16 mouse cellular contexts compared by ENCODE assay signal in the genomic region with DNA sequence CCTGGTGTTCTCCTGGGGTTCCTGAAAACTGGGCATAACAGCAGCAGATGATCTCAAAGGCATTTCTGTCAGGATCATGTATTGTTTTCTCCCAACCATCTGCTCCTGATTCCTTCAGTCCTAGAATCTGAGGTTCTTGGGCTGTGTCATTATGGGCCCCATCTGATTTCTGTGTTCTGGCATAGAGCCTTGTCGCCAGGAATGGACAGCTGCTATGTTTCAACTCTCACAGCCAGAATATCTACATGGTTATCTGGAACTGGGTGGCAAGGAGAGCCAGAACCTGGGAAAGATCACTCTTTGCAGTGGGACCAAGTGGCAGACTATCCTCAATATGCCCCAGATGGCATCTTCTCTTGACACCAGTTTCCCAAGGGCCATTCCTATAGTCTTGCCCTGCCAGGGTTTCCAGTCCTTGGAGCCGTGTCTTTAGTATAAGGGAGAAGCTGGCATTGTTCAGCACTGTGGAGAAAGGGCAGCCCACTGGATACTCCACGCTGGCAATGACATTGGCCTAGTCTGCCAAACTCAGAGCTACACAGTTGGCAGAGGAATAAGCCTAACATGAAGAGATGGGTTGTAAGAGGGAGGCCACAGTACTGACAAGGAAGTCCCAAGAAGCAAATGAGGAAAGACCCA. TPM values are rescaled to one million over a fixed set of nuclear protein-coding genes. Genes with fewer than 3 reads are reported as not detected.
DNase-seq lines count a peak whose midpoint lies in the region; ATAC-seq and TF ChIP-seq lines count a peak whose summit lies in the region.
"Had no signal": no experiment of that assay in that cellular context is flagged by ENCODE, and none has a peak within 500 bp of the region (broad histone marks: within the 10 kb centered on the region; RNA-seq: fewer than 3 reads in every experiment).

No protein-coding gene starts in this region.

- H3K36me3 ChIP-seq in intestine, embryonic 15.5 days, result peaks cover 29% of the 10 kb centered on the region
- H3K36me3 ChIP-seq in intestine, postnatal 0 days (ENCODE audit: control insufficient read depth, insufficient read depth), result peaks cover 41% of the 10 kb centered on the region
- H3K36me3 ChIP-seq in neural tube, embryonic 15.5 days, result peaks cover 53% of the 10 kb centered on the region

- no peak for ATAC-seq in intestine, embryonic 15.5 days
- no peak for ATAC-seq in intestine, postnatal 0 days
- no peak for ATAC-seq in neural tube, embryonic 15.5 days (ENCODE audit: low FRiP score)

- H3K27me3 ChIP-seq in intestine, embryonic 15.5 days (replicated peaks), result no peaks in the 10 kb centered on the region
- H3K27me3 ChIP-seq in intestine, postnatal 0 days (replicated peaks; ENCODE audit: control insufficient read depth, insufficient read depth, low read length), result no peaks in the 10 kb centered on the region
- no peaks in the 10 kb centered on the region for H3K27me3 ChIP-seq in cerebellum, adult 2 months (ENCODE audit: control insufficient read depth, insufficient read depth, low read length)
- no peaks in the 10 kb centered on the region for H3K27me3 ChIP-seq in neural tube, embryonic 15.5 days (replicated peaks)
- H3K27me3 ChIP-seq: hindbrain, embryonic 15.5 days; limb, embryonic 15.5 days had no signal

- peak; percentile 35 for DNase-seq in adrenal gland, postnatal 25 days
- peak; percentile 45 to 67 for DNase-seq in cerebellum, adult 2 months
- DNase-seq in heart, postnatal 36 days, result peak; percentile 45 to 64
- no peak for DNase-seq in frontal cortex, adult 2 months (ENCODE audit: extremely low spot score in 1 of 2, low spot score in 1 of 2)
- no peak for DNase-seq in ovary, adult 18-20 months (ENCODE audit: low spot score)
- DNase-seq: spleen, adult 18-20 months; thymus, adult 18-20 months had no signal

- no peak overlapping the region for H3K9ac ChIP-seq in intestine, embryonic 15.5 days
- H3K9ac ChIP-seq in intestine, postnatal 0 days (ENCODE audit: low read depth, low read length), result no peak overlapping the region
- H3K9ac ChIP-seq in neural tube, embryonic 15.5 days (replicated peaks), result no peak overlapping the region
- H3K9ac ChIP-seq: hindbrain, embryonic 15.5 days; limb, embryonic 15.5 days had no signal

- 0 out of 2 replicates have a peak, but pooled peaks cover 2% of the 10 kb centered on the region for H3K4me1 ChIP-seq in intestine, embryonic 15.5 days (replicated peaks)
- H3K4me1 ChIP-seq in intestine, postnatal 0 days (replicated peaks; ENCODE audit: control insufficient read depth, insufficient read depth, low read length), result no peaks in the 10 kb centered on the region
- peaks cover 2% of the 10 kb centered on the region; the same call in 1 of the 2 replicates for H3K4me1 ChIP-seq in cerebellum, adult 2 months (ENCODE audit: control insufficient read depth, insufficient read depth, low read length)
- H3K4me1 ChIP-seq in neural tube, embryonic 15.5 days, result no peaks in the 10 kb centered on the region
- H3K4me1 ChIP-seq: hindbrain, embryonic 15.5 days; limb, embryonic 15.5 days had no signal

- H3K9me3 ChIP-seq in intestine, embryonic 15.5 days, result no peaks in the 10 kb centered on the region
- H3K9me3 ChIP-seq in intestine, postnatal 0 days (ENCODE audit: control insufficient read depth), result no peaks in the 10 kb centered on the region
- peaks cover 7% of the 10 kb centered on the region for H3K9me3 ChIP-seq in neural tube, embryonic 15.5 days (replicated peaks)
- H3K9me3 ChIP-seq: limb, embryonic 15.5 days had no signal

- H3K4me2 ChIP-seq in intestine, embryonic 15.5 days (replicated peaks), result no peak overlapping the region
- no peak overlapping the region for H3K4me2 ChIP-seq in intestine, postnatal 0 days (replicated peaks; ENCODE audit: low read depth)
- H3K4me2 ChIP-seq in neural tube, embryonic 15.5 days, result no peak overlapping the region
- H3K4me2 ChIP-seq: hindbrain, embryonic 15.5 days; limb, embryonic 15.5 days; midbrain, embryonic 11.5 days had no signal

- TF ChIP-seq POLR2A in cerebellum, adult 2 months (IDR thresholded peaks at IDR 0.05; ENCODE audit: borderline replicate concordance, insufficient read depth, low read length), result no peak

- intact Hi-C loops in heart, postnatal 36 days (cut with DNase I), result no loop called here

- WGBS in intestine, embryonic 15.5 days, result 90% methylated on average over 3 of the region's 3 CpGs
- WGBS in intestine, postnatal 0 days, result 77% methylated on average over 3 of the region's 3 CpGs
- WGBS in cerebellum, adult 2 months, result 14% methylated on average over 3 of the region's 3 CpGs
- 92% methylated on average over 3 of the region's 3 CpGs for WGBS in neural tube, embryonic 15.5 days

- no peak for TF ChIP-seq CTCF in intestine, postnatal 0 days (IDR thresholded peaks at IDR 0.05; ENCODE audit: low read depth)
- no peak for TF ChIP-seq CTCF in cerebellum, adult 2 months (IDR thresholded peaks at IDR 0.05; ENCODE audit: borderline replicate concordance, insufficient read depth, low read depth, low read length)

- 0 out of 2 replicates have a peak overlapping the region, but pooled peaks have one; percentile 13 for H3K27ac ChIP-seq in intestine, embryonic 15.5 days
- no peak overlapping the region; the same call in 1 of the 2 replicates for H3K27ac ChIP-seq in intestine, postnatal 0 days (ENCODE audit: low read depth, low read length)
- peak overlapping the region; percentile 54 for H3K27ac ChIP-seq in cerebellum, adult 2 months (ENCODE audit: insufficient read depth, low read length)
- H3K27ac ChIP-seq in neural tube, embryonic 15.5 days (replicated peaks), result no peak overlapping the region
- H3K27ac ChIP-seq: hindbrain, embryonic 15.5 days; limb, embryonic 15.5 days had no signal

- no peak overlapping the region for H3K4me3 ChIP-seq in intestine, embryonic 15.5 days (replicated peaks)
- H3K4me3 ChIP-seq in intestine, postnatal 0 days (ENCODE audit: low read depth, low read length), result no peak overlapping the region
- no peak overlapping the region for H3K4me3 ChIP-seq in cerebellum, adult 2 months (replicated peaks; ENCODE audit: insufficient read depth, low read depth, low read length)
- no peak overlapping the region for H3K4me3 ChIP-seq in neural tube, embryonic 15.5 days (replicated peaks)
- H3K4me3 ChIP-seq: hindbrain, embryonic 15.5 days; limb, embryonic 15.5 days had no signal

RNA-seq across cellular contexts. Expression of gene Amn1, which starts 13.5 kb away (rescaled TPM):
- 23.3 and 25.5 TPM in 2 replicates for polyA plus RNA-seq in intestine, embryonic 15.5 days (2015; fragmentation: Nextera tagmentation; extraction: Ambion mirVana)
- polyA plus RNA-seq in intestine, postnatal 0 days (2015; fragmentation: Nextera tagmentation; extraction: Ambion mirVana), result 17.4 and 20.5 TPM in 2 replicates
- total RNA-seq in adrenal gland, postnatal 25 days (2021), result 28.5 and 31.1 TPM in 2 replicates
- 19.0 and 27.1 TPM in 2 replicates for polyA plus RNA-seq in cerebellum, adult 2 months (2012; rRNA removed)
- total RNA-seq in heart, postnatal 36 days (2021), result 10 to 100 TPM; 19.5 to 27.7 TPM
- 82.0 and 106 TPM in 2 replicates for polyA plus RNA-seq in neural tube, embryonic 15.5 days (2015; fragmentation: Nextera tagmentation; extraction: Ambion mirVana)
- polyA plus RNA-seq in frontal cortex, adult 2 months (2012; rRNA removed), result 26.6 and 32.6 TPM in 2 replicates

RNA-seq across cellular contexts. Expression of gene Etfbkmt, which starts 35.4 kb away (rescaled TPM):
- 17.0 and 17.6 TPM in 2 replicates for polyA plus RNA-seq in intestine, embryonic 15.5 days (2015; fragmentation: Nextera tagmentation; extraction: Ambion mirVana)
- 8.3 and 11.6 TPM in 2 replicates for polyA plus RNA-seq in intestine, postnatal 0 days (2015; fragmentation: Nextera tagmentation; extraction: Ambion mirVana)
- total RNA-seq in adrenal gland, postnatal 25 days (2021), result 15.8 and 24.3 TPM in 2 replicates
- polyA plus RNA-seq in cerebellum, adult 2 months (2012; rRNA removed), result 3.7 and 5.6 TPM in 2 replicates
- 10 to 100 TPM; 25.7 to 33.1 TPM for total RNA-seq in heart, postnatal 36 days (2021)
- polyA plus RNA-seq in neural tube, embryonic 15.5 days (2015; fragmentation: Nextera tagmentation; extraction: Ambion mirVana), result 7.6 and 9.8 TPM in 2 replicates
- 5.6 and 6.2 TPM in 2 replicates for polyA plus RNA-seq in frontal cortex, adult 2 months (2012; rRNA removed)

RNA-seq across cellular contexts. Expression of gene Gm10203, which starts 45.1 kb away (rescaled TPM):
- polyA plus RNA-seq in intestine, embryonic 15.5 days (2015; fragmentation: Nextera tagmentation; extraction: Ambion mirVana), result not detected in 2 replicates
- polyA plus RNA-seq in intestine, postnatal 0 days (2015; fragmentation: Nextera tagmentation; extraction: Ambion mirVana), result not detected in 2 replicates
- not detected in 2 replicates for total RNA-seq in adrenal gland, postnatal 25 days (2021)
- not detected in 2 replicates for polyA plus RNA-seq in cerebellum, adult 2 months (2012; rRNA removed)
- not detected for total RNA-seq in heart, postnatal 36 days (2021)
- not detected in 2 replicates for polyA plus RNA-seq in neural tube, embryonic 15.5 days (2015; fragmentation: Nextera tagmentation; extraction: Ambion mirVana)
- not detected in 2 replicates for polyA plus RNA-seq in frontal cortex, adult 2 months (2012; rRNA removed)
- total RNA-seq: gastrocnemius, adult 8-10 months; layer of hippocampus, postnatal 14 days had no signal
- polyA plus RNA-seq: hindbrain, embryonic 15.5 days; limb, embryonic 15.5 days; midbrain, embryonic 11.5 days; neural tube, embryonic 14.5 days had no signal

Comparison
In these comparisons a context has a peak if more than half of its experiments do, and no peak if none do; other contexts are left out.
1. H3K27ac ChIP-seq: peak in intestine, embryonic 15.5 days (single experiment) and cerebellum, adult 2 months (single experiment); none in intestine, postnatal 0 days (single experiment) and neural tube, embryonic 15.5 days (single experiment).
2. DNase-seq: peak in adrenal gland, postnatal 25 days (single experiment), cerebellum, adult 2 months (2 of 2) and heart, postnatal 36 days (2 of 2); none in frontal cortex, adult 2 months (0 of 2) and ovary, adult 18-20 months (single experiment).